In genomic region chrX:13847502-13847851, GRCm38 (mm10) we compare ENCODE assay signal across 8 mouse cellular contexts. TPM values are rescaled to one million over a fixed set of nuclear protein-coding genes. Genes with fewer than 3 reads are reported as not detected.
DNase-seq lines count a peak whose midpoint lies in the region; ATAC-seq and TF ChIP-seq lines count a peak whose summit lies in the region.

No protein-coding gene starts in this region.

- peak overlapping the region; percentile 94 for H3K27ac ChIP-seq in forebrain, embryonic 15.5 days (replicated peaks)
- no peak overlapping the region for H3K27ac ChIP-seq in liver, embryonic 11.5 days (ENCODE audit: low read depth, low read length)
- peak overlapping the region; percentile 92 for H3K27ac ChIP-seq in midbrain, postnatal 0 days (ENCODE audit: low read depth, low read length)

- H3K36me3 ChIP-seq in forebrain, embryonic 15.5 days, result no peaks in the 10 kb centered on the region
- H3K36me3 ChIP-seq in liver, embryonic 11.5 days (ENCODE audit: control insufficient read depth, insufficient read depth, low read length), result no peaks in the 10 kb centered on the region
- H3K36me3 ChIP-seq in midbrain, postnatal 0 days (ENCODE audit: insufficient read depth, low read length), result no peaks in the 10 kb centered on the region

- peak; percentile 39 for ATAC-seq in forebrain, embryonic 15.5 days (replicated peaks)
- no peak for ATAC-seq in liver, embryonic 11.5 days (replicated peaks; ENCODE audit: low FRiP score)
- no peak for ATAC-seq in midbrain, postnatal 0 days (ENCODE audit: low FRiP score)

- peak; percentile 3 to 8 for DNase-seq in left cerebral cortex, adult 18-20 months (ENCODE audit: low spot score in 2 of 2)
- DNase-seq in left cerebral cortex, adult 11 months (ENCODE audit: low spot score), result no peak
- DNase-seq in brain, embryonic 14.5 days (ENCODE audit: low read depth), result peak; percentile 77
- peak; percentile 12 for DNase-seq in kidney, adult 11 months
- DNase-seq in liver, embryonic 11.5 days (ENCODE audit: low spot score), result no peak
- peak; percentile 54 for DNase-seq in midbrain, postnatal 0 days (ENCODE audit: low spot score)
- no peak for DNase-seq in gastrocnemius, adult 8-10 months (ENCODE audit: low spot score in 2 of 2)

- peak overlapping the region; percentile 66 for H3K4me3 ChIP-seq in forebrain, embryonic 15.5 days
- peak overlapping the region; percentile 63 for H3K4me3 ChIP-seq in liver, embryonic 11.5 days (ENCODE audit: low read depth, low read length)
- H3K4me3 ChIP-seq in midbrain, postnatal 0 days (ENCODE audit: low read depth, low read length), result peak overlapping the region; percentile 58

- whole genome bisulfite sequencing in forebrain, embryonic 15.5 days, result 20% methylated on average over 7 of the region's 7 CpGs
- WGBS in liver, embryonic 11.5 days, result 23% methylated on average over 7 of the region's 7 CpGs
- 16% methylated on average over 7 of the region's 7 CpGs for WGBS in midbrain, postnatal 0 days

- TF ChIP-seq CTCF in brain, embryonic 14.5 days (IDR thresholded peaks at IDR 0.05; ENCODE audit: borderline replicate concordance, extremely low read depth, insufficient read depth, insufficient read length), result no peak
- no peak for TF ChIP-seq CTCF in midbrain, postnatal 0 days (IDR thresholded peaks at IDR 0.05)

- H3K9ac ChIP-seq in forebrain, embryonic 15.5 days (replicated peaks), result peak overlapping the region; percentile 53
- peak overlapping the region; percentile 58; the same call in 1 of the 2 replicates for H3K9ac ChIP-seq in liver, embryonic 11.5 days (ENCODE audit: low read depth, low read length)
- H3K9ac ChIP-seq in midbrain, postnatal 0 days (replicated peaks; ENCODE audit: low read length, poor library complexity, severe bottlenecking), result peak overlapping the region; percentile 54; the same call in 1 of the 2 replicates

- H3K4me1 ChIP-seq in forebrain, embryonic 15.5 days, result 0 out of 2 replicates have a peak, but pooled peaks cover 3% of the 10 kb centered on the region
- no peaks in the 10 kb centered on the region for H3K4me1 ChIP-seq in liver, embryonic 11.5 days (replicated peaks; ENCODE audit: control insufficient read depth, insufficient read depth, low read length)
- no peaks in the 10 kb centered on the region for H3K4me1 ChIP-seq in midbrain, postnatal 0 days (ENCODE audit: insufficient read depth, low read length)

- H3K9me3 ChIP-seq in forebrain, embryonic 15.5 days, result no peaks in the 10 kb centered on the region
- H3K9me3 ChIP-seq in liver, embryonic 11.5 days (ENCODE audit: control insufficient read depth, low read length), result no peaks in the 10 kb centered on the region
- no peaks in the 10 kb centered on the region for H3K9me3 ChIP-seq in midbrain, postnatal 0 days (ENCODE audit: low read length)

- no peaks in the 10 kb centered on the region for H3K27me3 ChIP-seq in forebrain, embryonic 15.5 days
- H3K27me3 ChIP-seq in liver, embryonic 11.5 days (replicated peaks; ENCODE audit: control insufficient read depth, insufficient read depth, low read length), result no peaks in the 10 kb centered on the region
- H3K27me3 ChIP-seq in midbrain, postnatal 0 days (ENCODE audit: insufficient read depth, low read length), result no peaks in the 10 kb centered on the region

- H3K4me2 ChIP-seq in forebrain, embryonic 15.5 days (replicated peaks), result peak overlapping the region; percentile 39
- peak overlapping the region; percentile 74 for H3K4me2 ChIP-seq in liver, embryonic 11.5 days
- peak overlapping the region; percentile 46 for H3K4me2 ChIP-seq in midbrain, postnatal 0 days (ENCODE audit: low read depth, low read length, poor library complexity, severe bottlenecking)

- TF ChIP-seq POLR2A in brain, embryonic 14.5 days (IDR thresholded peaks at IDR 0.05; ENCODE audit: borderline replicate concordance, extremely low read depth, insufficient read depth, insufficient read length, poor library complexity, severe bottlenecking), result no peak

RNA-seq across cellular contexts. Expression of gene Cask, which starts 3.7 kb away (rescaled TPM):
- 100 to 1,000 TPM; 104 to 119 TPM for total RNA-seq in left cerebral cortex, adult 18-20 months (2021)
- polyA plus RNA-seq in brain, embryonic 14.5 days (2012; rRNA removed), result 47.3 and 68.8 TPM in 2 replicates
- 43.7 and 46.9 TPM in 2 replicates for polyA plus RNA-seq in forebrain, embryonic 15.5 days (2015; fragmentation: Nextera tagmentation; extraction: Ambion mirVana)
- polyA plus RNA-seq in liver, embryonic 11.5 days (2014; fragmentation: Nextera tagmentation; extraction: Ambion mirVana), result 3.5 TPM in 2 replicates
- total RNA-seq in midbrain, postnatal 0 days (2014; rRNA removed), result 146 and 210 TPM in 2 replicates
- 74.4 and 79.5 TPM in 2 replicates for polyA plus RNA-seq in midbrain, postnatal 0 days (2015; fragmentation: Nextera tagmentation; extraction: Ambion mirVana)
- total RNA-seq in gastrocnemius, adult 8-10 months (2022), result 10 to 100 TPM; 10.1 to 13.3 (median 12.0) TPM

Comparison
In these comparisons a context has a peak if more than half of its experiments do, and no peak if none do; other contexts are left out.
1. DNase-seq: peak in left cerebral cortex, adult 18-20 months (2 of 2), brain, embryonic 14.5 days (single experiment), kidney, adult 11 months (single experiment) and midbrain, postnatal 0 days (single experiment); none in left cerebral cortex, adult 11 months (single experiment), liver, embryonic 11.5 days (single experiment) and gastrocnemius, adult 8-10 months (0 of 2).
2. Peak in every context shown above with its lines, with median percentiles within 50 percentile points of each other: H3K4me2 ChIP-seq, H3K4me3 ChIP-seq and H3K9ac ChIP-seq.